Mouse (Mus musculus): ENCODE measurements around the gene Zfp410. TPM values are rescaled to one million over a fixed set of nuclear protein-coding genes. Genes with fewer than 3 reads are reported as not detected.

Gene Zfp410
- total RNA-seq, 4 experiments from 2014 or later: 34.6 to 44.5 (median 37.9) TPM

GRCm38 (mm10) chr12:84361555-84362489, 45.2 kb downstream of the Zfp410 start, which contains the start of the genes Coq6 and Fam161b:
Gene Coq6 (plus strand): TSS chr12:84361657.
Gene Fam161b (minus strand): TSS chr12:84361833.
- peak; percentile 96 to 97 for DNase-seq (ENCODE audit: low spot score in 2 of 2)

- DNase-seq (ENCODE audit: low spot score in 2 of 2): no peak
Measured at GRCm38 (mm10) chr12:84362872-84363271, 46.2 kb downstream of the Zfp410 start.

- DNase-seq (ENCODE audit: low spot score in 2 of 2): no peak
Measured at GRCm38 (mm10) chr12:84364291-84364690, 47.6 kb downstream of the Zfp410 start.

GRCm38 (mm10) chr12:84365137-84365536, 48.5 kb downstream of the Zfp410 start:
- DNase-seq (ENCODE audit: low spot score in 2 of 2): no peak

- DNase-seq (ENCODE audit: low spot score in 2 of 2): no peak
Measured at GRCm38 (mm10) chr12:84366971-84367370, 50.3 kb downstream of the Zfp410 start.

GRCm38 (mm10) chr12:84371647-84372046, 55.0 kb downstream of the Zfp410 start:
- DNase-seq (ENCODE audit: low spot score in 2 of 2): no peak

GRCm38 (mm10) chr12:84373831-84374481, 57.3 kb downstream of the Zfp410 start:
- no peak for DNase-seq (ENCODE audit: low spot score in 2 of 2)

- no peak for DNase-seq (ENCODE audit: low spot score in 2 of 2)
Measured at GRCm38 (mm10) chr12:84382369-84382768, 65.7 kb downstream of the Zfp410 start.

GRCm38 (mm10) chr12:84384644-84385081, 68.0 kb downstream of the Zfp410 start:
- no peak for DNase-seq (ENCODE audit: low spot score in 2 of 2)

- DNase-seq (ENCODE audit: low spot score in 2 of 2): no peak
Measured at GRCm38 (mm10) chr12:84385408-84385807, 68.8 kb downstream of the Zfp410 start.

- no peak for DNase-seq (ENCODE audit: low spot score in 2 of 2)
Measured at GRCm38 (mm10) chr12:84388097-84388496, 71.4 kb downstream of the Zfp410 start.

GRCm38 (mm10) chr12:84388774-84389400, 72.2 kb downstream of the Zfp410 start:
- DNase-seq (ENCODE audit: low spot score in 2 of 2): no peak

GRCm38 (mm10) chr12:84390336-84390735, 73.7 kb downstream of the Zfp410 start:
- no peak for DNase-seq (ENCODE audit: low spot score in 2 of 2)

- DNase-seq (ENCODE audit: low spot score in 2 of 2): no peak
Measured at GRCm38 (mm10) chr12:84392681-84393080, 76.0 kb downstream of the Zfp410 start.

Other genes starting within 250 kb of the Zfp410 start
- 1 to 10 TPM; 4.4 to 5.3 (median 5.2) TPM for gene Acot5, start 247.5 kb upstream of the Zfp410 start, total RNA-seq (2022)
- gene Acot6, start 216.2 kb upstream of the Zfp410 start, total RNA-seq (2022): 1 to 10 TPM; 4.5 to 6.1 (median 5.1) TPM
- 10 to 100 TPM; 76.7 to 97.3 (median 85.4) TPM for gene Dnal1, start 202.5 kb upstream of the Zfp410 start, total RNA-seq (2022)
- gene Pnma1, start 168.4 kb upstream of the Zfp410 start, total RNA-seq (2022): 1 to 10 TPM; 3.1 to 3.9 (median 3.6) TPM
- gene Elmsan1, start 98.0 kb upstream of the Zfp410 start, total RNA-seq (2022): 10 to 100 TPM; 21.6 to 28.5 (median 26.0) TPM
- gene Ptgr2, start 31.6 kb upstream of the Zfp410 start, total RNA-seq (2022): 10 to 100 TPM; 28.9 to 48.5 (median 41.2) TPM
- gene Coq6, start 44.8 kb downstream of the Zfp410 start, total RNA-seq (2022): 10 to 100 TPM; 25.9 to 30.3 (median 28.5) TPM
- gene Fam161b, start 45.0 kb downstream of the Zfp410 start, total RNA-seq (2022): 10 to 100 TPM; 11.0 to 16.5 (median 13.0) TPM
- gene Entpd5, start 92.2 kb downstream of the Zfp410 start, total RNA-seq (2022): 10 to 100 TPM; 25.2 to 30.4 (median 29.1) TPM
- 10 to 100 TPM in 2 of 4 experiments, 1 to 10 TPM in 2; 8.3 to 12.7 (median 10.7) TPM for gene Bbof1, start 92.2 kb downstream of the Zfp410 start, total RNA-seq (2022)
- 10 to 100 TPM in 3 of 4 experiments, 1 to 10 TPM in 1; 9.1 to 16.9 (median 13.8) TPM for gene Rnf113a2, start 100.3 kb downstream of the Zfp410 start, total RNA-seq (2022)
- 10 to 100 TPM; 55.6 to 61.6 (median 58.2) TPM for gene Aldh6a1, start 134.2 kb downstream of the Zfp410 start, total RNA-seq (2022)
- 10 to 100 TPM; 21.9 to 31.9 (median 26.3) TPM for gene Lin52, start 134.6 kb downstream of the Zfp410 start, total RNA-seq (2022)

Measured in layer of hippocampus, adult 8-10 months (tissue).